Mouse (Mus musculus): ENCODE measurements around the gene Capn2.

DNA sequence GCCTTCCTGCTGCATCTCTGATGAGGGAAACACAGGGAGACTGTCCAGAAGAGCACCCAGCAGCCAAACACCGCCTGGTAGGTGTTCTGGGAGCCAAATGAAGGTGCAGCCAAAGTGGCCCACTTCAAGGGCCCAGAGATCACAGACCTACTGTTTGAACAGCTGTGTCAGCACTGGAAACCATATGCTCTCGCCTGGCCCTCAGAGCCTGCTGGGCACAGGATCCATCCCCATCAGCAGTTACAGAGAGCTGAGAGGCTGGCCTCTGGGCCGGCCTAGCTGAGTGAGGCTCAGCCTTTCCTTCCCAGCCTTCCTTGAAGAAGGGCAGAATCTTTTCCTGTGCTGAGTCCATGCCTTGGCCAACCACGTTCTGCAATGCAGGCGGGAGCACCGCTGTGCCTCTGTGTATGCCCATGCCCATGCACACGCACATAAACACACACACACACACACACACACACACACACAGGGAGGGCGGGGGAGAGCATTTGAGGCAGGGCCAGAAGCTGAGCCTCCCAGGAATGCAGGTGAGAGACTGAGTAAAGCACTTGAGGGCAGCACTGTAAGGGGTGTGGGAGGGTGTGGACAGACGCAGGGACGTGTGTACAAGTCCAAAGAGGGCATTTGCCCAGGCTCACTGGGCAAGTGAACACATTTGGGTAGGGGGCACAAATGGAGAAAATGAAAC lies 8.2 kb downstream of the Capn2 start:
- TF ChIP-seq CTCF (IDR thresholded peaks at IDR 0.05; ENCODE audit: control insufficient read depth, insufficient read depth, low read length), result no peak
- no peak for TF ChIP-seq POLR2A (IDR thresholded peaks at IDR 0.05; ENCODE audit: borderline replicate concordance, control insufficient read depth, low read depth, low read length)

All from bone marrow, adult 2 months (tissue).